Mouse (Mus musculus): ENCODE results near the gene Gbgt1.
A peak's percentile ranks its signal among the peaks of the same experiment; 100 is the strongest.

Gbgt1 gene

DNA sequence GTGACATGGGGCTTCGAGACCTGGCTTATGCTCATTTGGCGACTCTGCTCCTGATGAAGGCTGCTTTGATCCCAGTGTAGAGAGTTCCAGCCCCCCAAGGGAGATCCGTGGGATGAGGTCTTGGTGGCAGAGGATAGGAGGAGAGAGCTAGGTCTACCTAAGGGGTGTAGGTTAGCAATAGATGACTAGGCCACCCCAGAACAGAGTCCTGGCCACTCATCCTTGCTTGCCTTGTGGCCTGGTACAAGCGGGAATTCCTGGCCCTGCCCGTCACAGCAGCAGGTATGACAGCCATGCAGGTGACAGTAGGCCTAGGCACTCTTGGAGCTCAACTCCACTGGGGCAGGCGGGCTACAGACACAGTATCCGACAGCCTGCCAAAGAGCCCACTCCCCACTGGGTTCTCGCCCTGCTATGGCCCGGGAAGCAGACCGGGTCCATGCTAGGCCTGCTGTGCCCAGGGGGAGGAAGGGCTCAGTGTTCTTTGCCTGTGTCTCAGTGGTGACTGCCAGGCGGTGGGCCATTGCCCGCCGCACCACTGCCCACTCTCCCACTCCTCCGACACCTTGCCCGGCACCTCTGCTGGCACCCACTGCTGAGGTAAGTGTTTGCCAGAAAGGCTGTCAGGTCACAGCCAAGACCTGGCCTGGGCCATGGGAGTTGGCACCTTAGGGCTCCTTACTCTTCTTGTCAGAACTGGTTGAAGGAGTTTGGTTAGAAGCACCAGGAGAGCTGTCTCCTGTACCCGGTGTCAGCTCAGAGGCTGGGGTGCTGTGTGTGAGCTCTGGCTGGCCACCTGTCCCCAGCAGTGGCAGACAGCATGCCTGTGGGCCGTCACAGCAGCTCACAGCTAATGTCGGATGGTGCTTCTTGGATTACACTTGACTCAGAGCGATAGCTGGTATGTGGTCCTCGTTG lies 31.0 kb downstream of the Gbgt1 start:
- DNase-seq (ENCODE audit: low spot score in 2 of 2): no peak

DNA sequence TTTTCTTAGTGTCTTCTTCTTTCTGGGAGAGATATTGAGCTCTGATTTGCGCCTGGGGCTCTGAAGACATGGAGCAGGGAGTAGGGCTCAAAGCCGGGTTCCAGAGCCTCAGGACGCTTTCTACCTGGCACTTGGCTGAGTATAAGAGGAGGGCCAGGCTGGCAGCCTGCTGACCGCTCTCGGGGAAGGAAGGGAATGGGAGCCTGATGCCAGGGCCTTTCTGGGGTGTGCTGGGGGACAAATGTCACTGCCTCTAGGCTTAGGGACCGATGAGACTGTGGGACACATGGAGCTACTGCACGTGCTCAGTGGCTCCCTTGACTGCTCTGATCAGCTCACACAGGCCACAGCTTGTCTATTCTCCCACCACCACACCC lies 31.7 kb downstream of the Gbgt1 start:
- no peak for DNase-seq (ENCODE audit: low spot score in 2 of 2)

DNA sequence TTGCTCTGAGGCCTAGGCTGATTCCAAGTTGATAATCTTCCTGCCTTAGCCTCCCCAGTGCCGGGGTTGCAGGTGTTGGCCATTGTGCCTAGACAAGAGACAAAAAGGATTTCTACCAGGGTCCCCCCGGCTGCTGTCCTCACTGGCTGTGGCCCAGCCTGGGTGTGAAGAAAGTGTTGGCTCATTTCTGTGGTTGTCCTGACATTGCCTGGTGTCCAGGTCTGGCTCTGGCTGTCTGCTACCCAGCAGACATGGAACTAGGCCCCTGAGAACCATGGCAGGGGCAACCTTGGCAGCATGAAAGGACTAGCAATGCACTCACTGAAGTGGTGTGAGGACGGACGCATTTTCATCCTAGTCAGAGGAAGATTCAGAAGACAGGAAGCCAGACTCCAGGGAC lies 33.2 kb downstream of the Gbgt1 start:
- DNase-seq (ENCODE audit: low spot score in 2 of 2): no peak

DNA sequence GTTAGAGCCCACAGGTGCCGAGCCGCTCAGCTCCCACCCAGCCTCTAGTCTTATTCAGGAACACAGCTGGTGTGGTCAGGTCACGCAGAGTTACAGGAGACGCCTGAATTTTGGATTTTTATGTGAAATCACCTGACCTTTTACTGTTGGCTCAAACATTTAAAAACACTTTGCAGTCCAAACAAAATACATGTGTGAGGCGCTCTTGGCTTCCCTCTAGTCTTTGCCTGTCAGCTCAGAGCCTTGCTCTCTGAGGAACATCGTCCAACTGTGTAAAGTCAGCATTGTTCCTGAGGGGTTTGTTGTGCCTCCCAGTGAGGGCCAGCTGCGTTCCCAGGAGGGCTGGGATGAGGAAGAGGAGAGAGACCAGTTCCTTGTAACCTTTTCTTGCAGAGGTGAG lies 33.6 kb downstream of the Gbgt1 start:
- DNase-seq (ENCODE audit: low spot score in 2 of 2): no peak

DNA sequence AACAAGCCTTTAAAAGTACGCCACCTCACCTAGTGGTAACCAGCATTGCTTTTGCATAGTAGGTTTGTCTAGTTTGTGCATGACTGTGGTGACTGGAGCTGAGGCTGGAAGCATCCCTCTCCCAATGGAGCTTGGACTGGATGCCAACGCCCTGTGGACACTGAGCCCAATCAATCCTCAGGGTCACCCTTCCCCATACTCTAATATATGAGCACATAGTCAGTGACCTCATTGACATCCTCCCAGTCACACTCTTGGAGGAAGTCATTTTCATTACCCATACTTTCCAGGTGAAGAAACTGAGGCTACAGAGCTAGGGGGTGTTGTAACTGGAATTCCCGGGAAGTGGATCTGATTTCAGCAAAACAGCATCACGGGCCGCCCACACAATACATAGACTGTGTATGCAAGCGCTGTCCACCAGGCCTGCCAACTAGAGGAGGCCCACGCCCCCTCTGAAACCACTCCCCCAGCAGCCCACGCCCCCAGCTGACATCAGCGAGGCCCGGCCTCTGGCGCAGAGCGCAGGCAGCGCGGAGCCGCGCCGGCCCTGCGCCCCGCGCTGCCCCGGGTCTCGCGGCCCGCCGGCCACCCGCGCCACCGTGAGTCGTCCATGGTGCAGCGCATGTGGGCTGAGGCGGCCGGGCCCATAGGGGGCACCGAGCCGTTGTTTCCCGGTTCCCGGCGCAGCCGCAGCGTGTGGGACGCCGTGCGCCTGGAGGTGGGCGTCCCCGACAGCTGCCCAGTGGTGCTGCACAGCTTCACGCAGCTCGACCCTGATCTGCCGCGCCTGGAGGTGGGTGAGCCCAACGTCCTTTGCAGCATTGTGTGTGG lies 36.5 kb downstream of the Gbgt1 start:
- DNase-seq (ENCODE audit: low spot score in 2 of 2): peak; percentile 81 to 85

DNA sequence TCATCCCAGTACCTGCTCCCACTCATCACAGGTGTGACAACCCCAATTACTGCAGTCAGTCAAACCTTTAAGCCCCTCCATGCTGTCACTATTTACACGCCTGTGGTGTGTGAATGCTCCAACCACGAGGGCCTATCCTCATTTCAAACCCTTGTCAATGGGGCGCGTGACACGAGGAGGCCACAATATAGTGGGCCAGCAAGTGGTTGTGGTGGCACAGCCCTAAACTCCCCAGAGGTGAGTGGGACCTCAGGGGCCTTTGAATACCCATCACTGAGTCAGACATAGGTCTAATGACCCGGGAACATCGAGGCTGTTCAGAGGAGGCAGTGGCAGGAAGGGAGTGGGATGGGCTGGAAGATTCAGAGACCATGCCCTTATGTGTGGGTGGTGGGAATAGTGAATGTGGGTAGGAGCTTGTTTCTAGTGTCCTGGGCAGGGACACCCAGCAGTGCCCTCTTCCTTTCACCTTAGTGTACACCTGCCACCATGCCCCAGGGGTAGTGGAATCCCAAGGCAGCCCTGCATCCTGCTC lies 37.3 kb downstream of the Gbgt1 start:
- DNase-seq (ENCODE audit: low spot score in 2 of 2): no peak

DNA sequence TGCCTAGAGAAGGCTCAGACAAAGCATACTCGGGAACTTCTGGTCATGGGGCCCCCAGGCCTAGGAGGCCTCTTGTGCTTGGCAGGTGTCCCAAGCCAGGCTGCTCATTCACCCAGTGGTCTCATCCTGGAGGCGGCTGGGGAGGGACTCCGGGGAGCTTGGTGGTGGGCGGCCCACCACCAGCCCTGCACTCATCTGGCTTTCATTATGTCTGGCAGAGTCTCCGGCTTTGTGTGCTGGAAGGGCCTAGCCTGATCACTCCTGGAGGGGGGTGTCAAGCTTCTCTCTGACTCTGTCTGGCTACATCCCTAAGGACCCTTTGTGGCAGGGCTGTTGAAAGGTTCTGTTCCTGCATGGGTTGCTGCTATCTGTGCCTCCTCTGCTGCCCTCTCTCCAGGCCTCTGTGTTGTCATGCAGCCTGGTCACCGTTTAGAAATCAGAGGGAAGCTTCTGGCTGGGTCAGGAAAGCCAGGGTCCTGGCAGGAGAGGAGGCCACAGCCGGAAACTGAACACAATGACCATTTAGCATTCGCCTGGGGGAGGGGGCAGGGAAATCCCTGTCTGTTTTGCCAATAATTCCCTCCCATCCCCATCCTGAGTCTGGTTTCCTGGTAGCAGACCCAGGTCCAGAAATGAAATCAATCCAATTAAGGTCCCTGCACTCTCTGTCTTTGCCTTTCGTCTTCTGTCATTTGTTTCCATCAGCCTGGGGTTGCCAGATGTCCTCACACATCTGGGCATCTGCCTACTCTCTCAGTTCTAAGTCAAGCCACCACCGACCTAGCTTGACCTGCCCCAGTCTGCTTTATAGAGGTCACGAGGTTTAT lies 38.0 kb downstream of the Gbgt1 start:
- DNase-seq (ENCODE audit: low spot score in 2 of 2): no peak

DNA sequence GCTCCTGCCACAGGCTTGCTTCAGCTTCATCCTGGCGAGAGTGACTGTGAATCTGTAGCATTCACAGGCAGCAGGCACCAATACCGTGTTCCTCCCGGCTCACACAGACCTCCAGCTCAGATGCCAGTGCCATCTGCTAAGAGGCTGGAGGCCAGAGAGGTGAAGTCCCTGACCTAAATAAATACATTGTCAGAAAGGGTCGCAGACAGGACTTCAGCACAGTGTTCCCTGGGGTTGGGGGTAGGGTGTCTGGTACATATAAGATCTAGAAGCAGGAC lies 38.5 kb downstream of the Gbgt1 start:
- no peak for DNase-seq (ENCODE audit: low spot score in 2 of 2)

DNA sequence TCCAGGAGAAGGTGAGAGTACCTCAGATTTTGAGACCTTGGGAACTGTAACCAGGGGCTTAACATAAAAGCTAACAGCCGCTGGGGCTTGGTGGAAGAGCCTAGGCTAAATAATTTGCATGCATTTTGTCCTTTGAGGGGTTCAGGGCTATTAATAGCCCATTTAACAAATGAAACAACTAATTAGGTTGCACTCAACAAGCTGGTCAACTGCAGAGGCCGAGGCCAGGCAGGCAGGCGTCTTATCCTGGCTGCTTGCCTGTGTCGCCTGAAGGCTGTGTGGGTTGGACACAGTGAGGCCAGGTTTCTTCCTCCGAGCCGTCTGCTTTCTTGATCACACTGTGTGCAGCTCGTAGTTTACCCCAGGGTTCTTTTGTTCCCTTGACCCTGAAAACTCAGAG lies 39.0 kb downstream of the Gbgt1 start:
- no peak for DNase-seq (ENCODE audit: low spot score in 2 of 2)

DNA sequence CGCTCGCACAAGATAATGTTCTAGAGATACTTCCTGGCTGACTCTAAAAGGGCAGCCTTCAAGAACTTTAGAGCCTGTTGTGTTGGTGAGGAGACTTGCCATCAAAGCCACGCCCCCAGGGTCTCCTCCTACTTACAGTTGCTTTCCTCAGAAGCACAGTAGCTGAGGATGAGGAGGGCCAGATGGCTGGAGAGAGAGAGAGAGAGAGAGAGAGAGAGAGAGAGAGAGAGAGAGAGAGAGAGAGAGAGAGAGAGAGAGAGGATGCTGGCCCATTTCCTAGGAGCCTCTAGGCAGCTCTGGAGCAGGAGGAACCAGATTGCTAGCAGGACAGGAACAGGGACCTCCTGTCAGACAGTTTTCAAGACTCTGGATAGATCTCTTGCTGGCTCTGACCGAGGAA lies 39.5 kb downstream of the Gbgt1 start:
- DNase-seq (ENCODE audit: low spot score in 2 of 2): no peak

DNA sequence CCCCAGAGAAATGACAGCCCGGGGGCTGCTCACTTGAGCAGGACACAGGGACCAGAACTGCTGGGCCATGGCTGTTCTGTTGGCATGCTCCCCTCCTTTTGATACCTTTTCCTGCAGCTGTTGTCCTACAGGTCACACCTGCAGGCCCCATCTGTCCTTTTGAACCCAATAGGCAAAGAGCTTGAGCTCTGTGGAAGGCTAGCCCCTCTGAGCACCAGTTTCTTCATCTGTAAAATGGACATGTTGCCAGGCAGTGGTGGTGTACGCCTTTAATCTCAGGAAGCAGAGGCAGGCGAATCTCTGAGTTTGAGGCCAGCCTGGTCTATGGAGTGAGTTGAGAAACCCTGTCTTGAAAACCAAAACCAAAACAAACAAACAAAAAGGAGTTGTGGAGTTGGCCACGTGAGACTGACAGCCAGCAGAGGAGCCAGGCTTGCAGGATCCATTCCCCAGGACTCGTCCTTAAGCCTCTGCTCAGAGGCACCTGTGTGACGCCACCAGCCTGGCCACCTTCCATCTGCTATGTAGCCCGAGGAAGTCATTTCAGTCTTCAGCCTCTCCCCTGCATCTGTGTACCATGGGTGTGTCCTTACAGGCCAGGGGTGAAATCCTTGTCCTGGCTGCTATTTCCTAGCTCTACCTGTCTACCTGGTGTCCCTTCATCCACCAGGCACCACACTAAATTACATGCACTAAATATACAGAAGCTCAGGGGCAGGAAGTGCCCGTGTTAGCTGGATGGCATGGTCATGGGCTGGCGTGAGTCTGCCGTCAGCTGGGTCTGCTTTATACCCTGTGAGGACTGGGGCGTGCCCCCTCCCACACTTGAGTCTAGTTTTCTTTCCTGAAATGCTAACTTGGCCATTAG lies 40.3 kb downstream of the Gbgt1 start:
- no peak for DNase-seq (ENCODE audit: low spot score in 2 of 2)

DNA sequence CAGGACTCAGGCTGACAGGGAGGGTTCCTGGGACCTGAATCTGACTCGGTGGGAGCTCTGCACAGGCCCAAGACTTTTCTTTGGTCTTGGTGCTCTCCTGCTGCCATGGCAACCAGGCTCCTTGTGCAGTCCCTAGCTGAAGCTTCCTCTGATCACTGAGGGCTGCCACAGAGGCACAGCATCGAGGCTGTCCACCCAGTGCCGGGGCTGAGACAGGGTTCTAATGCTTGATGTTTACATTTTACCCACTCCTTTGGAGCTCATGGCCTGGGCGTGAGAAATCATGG lies 40.9 kb downstream of the Gbgt1 start:
- DNase-seq (ENCODE audit: low spot score in 2 of 2): no peak

DNA sequence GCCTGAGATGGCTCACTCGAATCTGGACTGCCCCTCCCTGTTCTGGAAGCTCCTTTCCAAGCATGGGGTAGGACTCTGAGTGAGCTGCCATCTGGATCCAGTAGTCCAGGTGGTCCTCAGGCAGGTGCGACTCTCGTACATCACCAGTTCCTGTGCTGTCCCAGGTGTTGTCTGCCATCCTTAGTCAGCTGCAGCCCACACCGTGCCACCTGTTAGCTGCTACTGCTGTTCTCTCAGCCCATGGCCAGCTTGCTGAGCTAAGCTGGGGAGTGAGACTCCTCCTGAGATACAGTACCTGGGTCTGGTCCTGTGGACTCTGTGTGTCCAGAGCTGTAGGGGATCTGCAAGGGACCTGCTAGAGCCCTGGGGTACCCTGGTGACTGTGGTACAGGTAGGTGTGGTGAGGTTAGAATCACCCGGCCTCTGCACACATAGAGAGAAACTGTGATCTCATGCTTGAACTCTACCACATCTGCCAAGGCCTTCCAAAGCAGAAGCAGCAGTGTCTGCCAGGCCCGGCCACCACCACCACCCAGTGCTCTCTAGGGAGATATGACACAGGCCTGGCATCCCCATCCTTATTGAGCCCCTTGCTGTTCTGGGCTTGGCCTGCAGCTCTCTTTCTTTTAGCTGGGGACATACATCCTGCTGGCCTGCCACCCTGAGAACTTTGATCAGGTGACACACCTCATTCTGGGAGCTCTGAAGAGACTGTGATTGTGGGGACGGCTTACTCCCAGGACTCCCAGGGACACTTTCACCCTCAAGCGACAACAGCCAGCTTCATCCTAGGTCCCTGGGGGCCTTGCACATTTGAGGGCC lies 41.5 kb downstream of the Gbgt1 start:
- no peak for DNase-seq (ENCODE audit: low spot score in 2 of 2)

DNA sequence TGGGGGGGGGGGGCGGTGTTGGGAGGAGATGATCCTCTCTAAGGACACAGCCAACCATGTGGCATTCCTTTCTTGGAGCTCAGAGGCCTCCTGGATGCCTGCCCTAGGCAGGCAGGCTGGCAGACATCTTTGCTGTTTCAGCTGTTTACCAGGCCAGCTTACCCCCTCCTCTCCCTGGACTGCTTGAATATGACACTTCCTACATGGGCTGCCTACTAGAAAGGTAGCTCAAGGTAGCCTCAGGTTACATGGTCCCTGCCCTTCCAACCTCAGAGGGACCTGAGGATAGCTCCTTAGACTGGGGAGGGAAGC lies 42.1 kb downstream of the Gbgt1 start:
- DNase-seq (ENCODE audit: low spot score in 2 of 2): no peak

DNA sequence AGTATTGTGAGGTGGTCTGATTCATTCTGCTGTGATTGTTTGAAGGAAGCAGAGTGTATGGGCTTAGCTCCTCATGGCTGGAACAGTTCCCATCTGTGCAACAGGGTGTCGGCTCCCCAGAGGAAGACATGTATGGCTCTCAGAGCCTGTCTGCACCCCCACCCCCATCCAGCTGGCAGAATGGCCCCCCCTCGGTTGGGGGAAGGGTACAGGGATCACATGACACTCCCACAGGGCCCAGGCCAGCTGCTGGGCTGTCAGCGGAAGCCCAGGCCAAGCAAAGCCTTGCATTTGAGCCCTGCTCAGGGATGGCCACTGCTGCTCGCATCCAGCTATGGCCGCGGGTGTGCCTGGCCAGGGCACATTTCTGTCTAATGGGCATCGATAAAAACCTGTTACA lies 42.5 kb downstream of the Gbgt1 start:
- DNase-seq (ENCODE audit: low spot score in 2 of 2): peak; percentile 67 to 87

DNA sequence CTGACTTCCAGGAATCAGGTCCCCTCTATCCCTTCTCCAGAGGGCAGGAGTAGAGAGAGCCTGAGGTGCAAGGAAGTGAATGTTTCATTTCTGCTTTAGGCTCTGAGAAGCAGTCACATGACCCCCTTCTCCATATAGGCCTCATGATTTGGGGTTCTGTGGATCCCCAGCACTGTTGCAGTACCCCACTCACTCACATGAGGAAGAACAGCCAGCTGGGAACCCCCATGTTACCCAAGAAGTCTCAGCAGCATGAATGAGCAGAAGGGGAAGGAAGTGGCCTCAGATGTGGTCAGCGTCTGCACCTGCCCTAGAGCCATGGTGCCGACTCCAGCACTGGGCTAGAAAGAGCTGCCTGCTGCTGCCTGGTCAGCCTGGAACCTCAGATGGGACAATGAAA lies 43.3 kb downstream of the Gbgt1 start:
- DNase-seq (ENCODE audit: low spot score in 2 of 2): no peak

DNA sequence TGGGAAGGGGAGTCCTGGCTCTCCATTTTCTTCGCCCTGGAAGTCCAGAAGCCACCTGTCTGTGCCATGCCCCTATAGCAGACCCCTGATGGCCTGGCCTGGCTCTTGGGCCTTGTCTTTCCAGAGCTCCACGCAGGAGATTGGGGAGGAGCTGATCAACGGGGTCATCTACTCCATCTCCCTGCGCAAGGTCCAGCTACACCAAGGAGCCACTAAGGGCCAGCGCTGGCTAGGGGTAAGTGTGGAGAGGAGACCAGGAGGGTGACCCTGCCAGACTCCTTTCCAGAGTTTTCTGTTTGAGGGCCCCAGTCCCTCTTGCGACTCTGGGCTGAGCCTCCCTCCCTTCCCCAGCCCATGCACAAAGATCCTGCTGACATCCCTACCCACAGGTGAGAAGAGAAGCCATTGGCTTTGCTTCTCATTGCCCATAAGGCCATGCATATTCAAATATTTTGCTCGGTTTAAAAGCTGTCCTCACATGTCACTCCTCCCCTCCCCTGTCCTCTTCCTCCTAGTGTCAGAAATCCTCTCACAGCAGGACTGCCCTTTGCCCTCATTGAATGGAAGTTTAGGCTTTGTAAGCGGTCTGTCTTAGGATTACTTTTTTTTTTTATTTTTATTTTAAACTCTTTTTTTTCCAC lies 44.0 kb downstream of the Gbgt1 start:
- DNase-seq (ENCODE audit: low spot score in 2 of 2): no peak

DNA sequence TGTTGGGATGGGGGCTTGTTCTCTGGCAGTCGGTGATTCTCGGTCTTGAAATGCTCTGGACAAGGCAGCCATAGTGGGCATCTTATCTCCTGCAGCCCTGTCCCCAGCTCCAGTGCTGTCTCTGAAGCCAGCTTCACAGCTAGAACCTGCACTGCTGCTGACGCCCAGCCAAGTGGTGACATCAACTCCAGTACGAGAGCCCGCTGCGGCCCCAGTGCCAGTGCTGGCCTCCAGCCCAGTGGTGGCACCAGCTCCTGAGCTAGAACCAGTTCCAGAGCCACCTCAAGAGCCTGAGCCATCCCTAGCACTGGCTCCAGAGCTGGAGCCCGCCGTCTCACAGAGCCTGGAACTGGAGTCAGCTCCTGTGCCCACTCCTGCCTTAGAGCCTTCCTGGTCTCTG lies 47.2 kb downstream of the Gbgt1 start:
- DNase-seq (ENCODE audit: low spot score in 2 of 2): no peak

DNA sequence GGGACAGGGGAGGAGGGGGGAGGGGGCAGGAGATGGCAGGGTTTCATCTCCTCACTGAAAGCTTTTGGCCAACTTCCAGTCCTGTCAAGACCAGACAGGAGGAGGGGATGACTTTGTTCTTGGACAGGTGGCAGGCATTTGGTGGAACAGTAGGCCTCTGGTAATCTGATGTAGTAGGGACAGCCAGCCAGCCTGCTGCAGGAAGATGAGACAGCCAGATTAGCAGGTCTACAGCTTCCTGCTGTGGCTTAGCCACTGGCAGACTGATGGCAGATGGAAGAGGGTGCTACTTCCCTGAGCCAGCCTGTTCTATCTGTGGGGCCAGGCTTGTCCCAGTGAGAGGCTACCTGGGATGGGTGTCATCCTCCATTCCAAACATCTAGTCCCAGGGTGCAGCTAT lies 49.3 kb downstream of the Gbgt1 start:
- DNase-seq (ENCODE audit: low spot score in 2 of 2): no peak

DNA sequence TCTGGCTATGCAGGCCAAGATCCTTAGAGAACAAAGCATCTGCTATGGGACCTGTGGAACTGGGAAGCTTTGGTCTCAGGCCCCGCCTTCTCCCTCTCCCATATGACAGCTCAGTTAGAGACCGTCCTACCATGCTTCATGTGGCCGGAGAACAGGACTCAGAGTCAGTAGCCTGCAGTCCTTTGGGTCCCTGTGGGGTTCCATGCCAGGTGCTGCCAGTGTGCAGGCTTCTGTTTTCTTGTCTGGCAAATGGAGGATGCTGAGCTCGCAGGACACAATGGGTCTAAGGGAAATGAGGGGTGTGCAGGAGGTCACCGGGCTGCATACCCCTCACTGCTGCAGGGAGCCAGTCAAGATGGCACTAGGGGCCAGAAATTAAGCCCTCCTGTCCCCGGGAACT lies 49.9 kb downstream of the Gbgt1 start:
- no peak for DNase-seq (ENCODE audit: low spot score in 2 of 2)

All from frontal cortex, postnatal 10 days (tissue).